Mouse (Mus musculus) frontal cortex, adult 2 months (tissue): ENCODE results near the gene Faap20. TPM values are rescaled to one million over a fixed set of nuclear protein-coding genes. Genes with fewer than 3 reads are reported as not detected.
"Not testable (repeated sequence)": the region's sequence is repeated elsewhere in the genome, so short reads cannot be mapped to it uniquely, and the experiment has no call there.

Experiments used
- DNase-seq, 2 experiments: peaks; one replicate each; pipeline ENCODE4 v3.0.0; 2022; ENCODE audit warnings: low spot score in 1 of 2; ENCODE audit errors: extremely low spot score in 1 of 2
- polyA plus RNA-seq: library from polyadenylated mRNA; depleted of rRNA; stranded (reverse); fragments of >200 nt; gene quantifications from 2 replicates; pipeline ENCODE4 v1.2.3, GENCODE M21; 2012

Faap20 gene
- polyA plus RNA-seq, 1 experiment: 42.9 TPM

DNA sequence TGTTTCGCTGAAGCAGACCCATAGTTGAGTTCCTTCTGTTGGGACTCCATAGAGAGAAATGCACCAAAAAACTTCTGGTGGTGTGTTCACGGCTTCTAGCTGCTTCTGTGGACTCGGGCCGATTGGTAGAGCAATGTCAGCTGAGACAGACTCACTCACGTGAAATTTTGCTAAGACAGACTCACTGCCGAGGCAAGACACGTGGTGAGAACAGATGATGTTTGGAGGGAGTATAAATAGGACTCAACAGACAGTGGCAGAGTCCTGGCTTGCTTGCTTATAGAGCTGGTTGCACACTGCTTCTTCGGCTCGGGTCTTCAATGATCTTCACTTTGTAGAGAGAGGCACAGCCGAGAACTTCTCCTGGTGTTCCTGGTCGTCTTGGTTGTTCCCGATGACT is 6.4 kb upstream of the Faap20 start:
- peak in 1 of 2 experiments; percentile 47 for DNase-seq

DNA sequence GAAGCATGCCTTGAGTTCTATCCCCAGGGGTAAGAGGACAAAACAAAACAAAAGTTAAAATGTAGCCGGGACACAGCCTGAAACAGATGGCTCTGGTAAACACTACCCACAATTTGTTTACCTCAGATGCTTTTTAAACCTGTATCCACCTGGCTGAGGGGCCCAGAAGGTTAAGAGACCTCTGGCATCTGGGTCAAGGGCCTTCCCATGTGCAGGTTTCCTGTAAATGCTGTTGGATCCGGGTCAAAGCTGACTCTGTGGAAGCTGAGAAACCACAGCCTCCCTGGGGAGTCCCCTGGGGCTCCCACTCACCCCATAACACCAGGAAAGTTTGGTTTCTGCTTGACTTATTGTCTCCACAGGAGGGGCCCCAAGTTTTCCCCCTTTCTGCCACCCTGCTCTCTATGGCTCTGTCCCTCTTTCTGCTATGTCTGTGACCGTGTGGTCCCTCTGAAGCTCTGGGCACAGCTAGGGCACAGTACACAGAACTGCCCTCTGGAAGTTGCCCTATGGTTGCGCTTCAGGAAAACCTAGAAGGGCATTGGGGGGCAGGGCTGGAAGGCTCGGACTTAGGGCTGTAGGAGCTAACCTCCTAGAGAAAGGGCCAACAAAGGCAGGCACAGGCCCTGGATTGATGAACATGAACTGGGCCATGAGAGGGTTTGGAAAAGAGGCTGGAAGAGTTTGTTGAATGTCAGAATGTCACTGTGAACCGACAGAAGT is 3.7 kb upstream of the Faap20 start:
- no peak for DNase-seq

DNA sequence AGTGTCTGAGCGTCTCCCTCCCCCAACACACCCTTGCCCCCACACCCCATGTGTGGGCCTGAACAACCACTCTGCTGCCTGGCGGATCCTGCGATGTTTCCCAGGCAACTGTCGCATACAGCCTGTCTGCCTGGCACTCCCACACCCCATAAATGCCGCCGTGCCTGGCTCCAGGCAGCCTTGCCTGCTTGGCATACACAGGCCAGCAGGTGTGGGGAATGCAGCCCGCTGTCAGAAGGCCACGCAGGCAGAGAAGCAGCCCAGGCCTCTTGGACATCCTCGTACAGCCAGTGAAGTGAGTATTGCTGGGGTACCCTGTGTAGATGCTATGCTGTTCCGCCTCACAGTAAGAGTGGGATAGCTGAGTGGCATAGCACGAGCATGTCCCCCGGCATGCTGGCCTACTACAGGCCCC is 2.9 kb upstream of the Faap20 start:
- DNase-seq: peak; percentile 70 to 82

DNA sequence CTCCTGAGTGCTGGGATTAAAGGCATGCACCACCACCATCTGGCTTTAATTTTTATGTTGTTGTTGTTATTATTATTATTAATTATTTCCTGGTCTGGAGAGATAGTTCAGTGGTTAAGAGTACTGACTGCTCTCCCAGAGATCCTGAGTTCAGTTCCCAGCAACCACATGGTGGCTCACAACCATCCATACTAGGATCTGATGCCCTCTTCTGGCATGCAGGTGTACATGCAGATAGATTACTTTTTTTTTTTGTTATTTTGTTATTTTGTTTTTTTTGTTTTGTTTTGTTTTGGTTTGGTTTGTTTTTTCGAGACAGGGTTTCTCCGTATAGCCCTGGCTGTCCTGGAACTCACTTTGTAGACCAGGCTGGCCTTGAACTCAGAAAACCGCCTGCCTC is 1.5 kb upstream of the Faap20 start:
- DNase-seq: not testable (repeated sequence)

DNA sequence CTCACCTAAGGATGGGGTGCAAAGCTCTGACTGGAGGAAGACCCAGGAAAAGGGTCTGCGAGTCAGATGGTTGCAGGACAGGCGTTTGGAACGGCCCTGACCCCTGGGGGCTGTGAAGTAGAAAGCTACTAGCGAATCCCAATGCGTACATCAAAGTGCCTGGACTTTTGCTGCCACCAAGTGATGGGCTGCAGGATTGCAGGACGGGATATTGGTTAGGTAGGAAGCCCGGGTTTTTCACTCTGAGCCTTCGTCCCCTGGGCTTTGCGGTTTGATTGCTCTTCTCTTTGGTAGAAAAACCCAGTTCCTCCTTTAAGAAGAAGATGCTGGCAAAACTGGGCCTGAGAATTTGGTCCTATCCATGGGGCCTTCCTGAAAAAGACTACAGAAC is 350 bp upstream of the Faap20 start:
- DNase-seq: peak; percentile 92 to 98

DNA sequence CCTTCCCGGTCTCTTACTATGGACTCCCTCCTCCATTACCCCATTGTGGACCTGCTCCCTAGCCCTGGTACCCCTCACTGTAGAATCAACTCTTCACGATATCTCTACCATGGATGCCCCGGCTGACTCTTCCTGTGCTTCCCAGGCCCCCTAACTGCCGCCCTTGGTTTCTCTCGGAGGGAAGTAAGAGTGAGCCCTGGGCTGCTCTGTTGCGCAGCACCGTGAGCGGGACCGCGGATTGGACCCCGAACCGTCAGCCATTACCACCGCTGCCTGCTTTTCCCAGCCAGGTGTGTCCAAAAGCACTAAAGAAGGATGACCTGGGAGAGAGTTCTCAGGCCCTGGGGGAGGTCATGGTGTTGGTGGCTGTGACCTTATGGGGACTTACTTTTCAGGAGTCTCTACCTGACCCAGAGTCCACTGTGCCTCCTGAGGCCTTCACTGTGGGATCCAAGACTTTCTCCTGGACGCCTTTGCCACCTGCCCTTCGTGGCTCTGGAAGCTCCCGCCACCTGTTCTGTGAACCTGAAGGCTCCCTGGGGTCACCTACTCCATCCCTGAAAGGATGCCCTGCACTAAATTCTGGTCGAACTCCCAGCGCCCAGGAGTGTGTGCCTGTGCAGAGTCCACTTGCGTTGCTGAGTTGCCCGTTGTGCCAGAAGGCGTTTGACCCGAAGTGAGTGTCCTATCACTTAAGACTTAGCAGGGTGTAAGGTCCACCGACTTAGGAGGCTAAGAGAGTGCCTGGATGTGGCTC is 937 bp downstream of the Faap20 start:
- no peak for DNase-seq

DNA sequence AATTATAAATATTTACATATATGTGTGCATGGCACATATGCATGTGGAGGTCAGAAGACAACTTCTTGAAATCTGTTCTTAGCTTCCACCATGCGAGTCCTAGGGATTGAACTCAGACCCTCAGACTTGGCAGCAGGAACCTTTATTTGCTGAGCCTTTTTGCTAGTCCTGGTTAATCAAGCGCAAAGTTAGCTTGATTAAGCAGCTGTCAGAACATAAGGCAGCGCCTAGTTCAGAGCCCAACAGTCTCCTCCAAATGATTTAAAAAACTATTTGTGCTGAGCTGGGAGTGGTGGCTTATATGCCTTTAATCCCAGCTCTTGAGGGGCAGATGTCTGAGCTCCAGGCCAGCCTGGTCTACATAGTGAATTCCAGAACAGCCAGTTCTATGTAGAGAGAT is 1.5 kb downstream of the Faap20 start:
- no peak for DNase-seq

DNA sequence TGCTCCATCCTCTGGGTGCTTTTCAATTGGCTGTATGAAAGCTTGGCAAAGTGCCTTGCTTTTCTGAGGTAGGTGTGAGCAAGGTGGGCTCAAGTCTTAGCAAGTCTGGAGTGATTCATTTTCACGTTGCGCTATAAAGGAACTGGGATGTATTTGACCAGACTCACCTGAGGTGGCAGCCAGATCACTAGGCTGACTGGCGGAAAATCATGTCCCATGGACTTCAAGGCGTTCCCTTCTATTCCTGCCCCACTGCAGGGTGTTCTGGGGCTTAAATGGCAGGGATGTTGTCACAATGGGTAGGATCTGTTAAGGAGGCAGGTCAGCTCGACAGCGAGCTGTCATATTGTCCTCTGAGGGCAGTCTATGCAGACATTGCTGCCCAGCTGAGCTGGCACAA is 2.7 kb downstream of the Faap20 start:
- no peak for DNase-seq

DNA sequence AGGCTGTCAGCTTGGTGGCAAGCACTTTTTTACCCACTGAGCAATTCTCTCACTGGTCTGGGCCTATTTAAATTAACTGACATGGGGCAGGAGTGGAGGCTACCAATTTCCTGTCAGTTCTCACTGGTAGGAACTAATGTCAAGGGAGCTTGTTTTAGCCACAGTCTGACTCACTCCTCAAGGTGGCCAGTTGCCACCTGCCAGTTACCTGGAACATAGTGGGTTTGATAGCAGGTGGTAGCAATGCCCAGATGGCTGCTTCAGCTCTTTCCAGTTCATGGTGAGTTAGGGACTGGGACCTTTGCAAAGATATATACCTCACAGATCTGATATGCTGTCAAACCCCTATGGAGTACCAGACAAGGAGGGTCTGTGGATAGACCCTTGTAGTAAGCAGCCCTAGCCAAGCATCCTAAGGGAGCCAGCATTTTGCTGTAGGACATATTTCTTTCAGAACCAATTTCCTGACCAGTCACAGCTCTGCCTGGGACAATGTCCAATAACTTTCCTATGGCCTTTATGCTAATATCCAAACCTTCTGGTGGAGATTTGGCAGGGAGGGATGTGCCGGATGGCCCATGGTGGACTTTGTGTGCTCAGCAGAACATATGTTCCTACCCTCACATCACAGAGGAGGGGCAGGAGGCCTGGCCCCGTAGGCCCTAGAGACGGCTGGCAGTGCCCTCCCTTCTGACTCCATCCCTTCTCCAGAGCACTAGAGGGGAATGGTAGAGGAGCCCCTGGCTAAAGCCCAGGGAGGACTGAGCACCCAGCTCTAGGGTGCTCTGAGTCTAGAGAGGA is 15.1 kb downstream of the Faap20 start:
- DNase-seq: no peak

DNA sequence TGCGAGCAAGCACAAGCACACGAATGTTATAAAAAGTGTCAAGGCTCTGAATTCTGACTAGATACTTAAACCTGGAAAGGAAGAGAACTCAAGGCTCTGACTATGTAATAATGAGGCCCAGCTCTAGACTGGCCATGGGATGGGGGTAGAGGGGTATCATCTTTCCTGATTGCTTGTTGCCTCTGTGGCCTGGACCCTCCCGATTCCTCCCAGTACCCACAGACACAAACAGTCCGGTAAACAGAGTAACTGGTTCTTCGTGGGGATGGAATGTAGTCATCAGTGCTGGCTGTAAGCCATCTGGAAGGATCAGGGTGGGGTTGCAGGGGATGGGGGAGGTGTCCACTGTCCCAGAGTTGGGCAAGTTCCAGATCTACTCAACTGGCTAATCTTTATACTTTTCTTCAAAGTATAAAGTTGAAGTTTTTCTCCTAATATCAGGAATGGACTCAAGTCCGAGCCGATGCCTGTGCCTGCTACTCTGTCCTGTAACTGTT is 17.5 kb downstream of the Faap20 start:
- no peak for DNase-seq

DNA sequence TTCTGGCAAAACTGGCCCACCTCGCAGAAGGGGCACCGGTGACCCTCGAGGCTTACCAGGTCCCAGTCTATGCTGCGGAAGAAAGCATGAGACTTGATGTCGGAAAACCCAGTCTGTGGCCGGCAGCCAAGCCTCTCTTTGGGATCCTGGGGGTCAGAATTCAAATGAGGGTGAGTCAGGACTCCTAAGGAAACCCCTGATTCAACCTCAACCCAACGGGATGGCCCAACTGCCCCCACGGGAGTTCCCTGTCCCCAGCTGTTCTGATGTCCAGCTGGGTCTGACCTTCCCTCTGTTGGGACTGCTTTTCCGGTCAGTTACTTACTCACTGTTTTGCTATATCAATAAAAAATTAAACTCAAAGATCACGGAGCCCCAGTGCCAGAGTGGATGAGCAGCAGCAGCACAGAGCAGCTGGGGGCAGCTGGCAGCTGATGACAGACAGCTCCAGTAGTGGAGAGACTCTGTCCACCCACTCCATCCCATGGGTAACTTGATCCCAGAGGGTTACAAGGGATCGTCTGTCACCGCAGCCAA is 18.1 kb downstream of the Faap20 start:
- no peak for DNase-seq

DNA sequence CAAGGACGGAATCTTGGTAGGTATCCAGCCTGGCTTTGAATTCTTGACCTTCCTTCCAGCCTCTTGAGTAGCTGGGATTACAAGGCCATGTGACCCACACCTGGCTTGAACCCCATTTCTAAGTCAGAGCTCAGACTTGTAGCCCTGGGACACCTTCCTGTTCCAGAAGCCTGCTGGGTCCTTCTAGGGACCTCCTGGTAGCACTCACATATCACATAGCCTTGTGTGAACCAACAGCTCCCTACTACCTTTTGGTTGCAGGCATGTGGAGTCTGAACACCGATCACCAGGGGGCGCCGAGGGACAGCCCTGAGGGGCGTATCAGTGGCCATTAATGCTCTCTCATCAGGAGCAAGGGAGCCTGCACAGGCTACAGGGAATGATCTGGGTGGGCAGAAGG is 18.8 kb downstream of the Faap20 start:
- peak in 1 of 2 experiments; percentile 85 for DNase-seq

DNA sequence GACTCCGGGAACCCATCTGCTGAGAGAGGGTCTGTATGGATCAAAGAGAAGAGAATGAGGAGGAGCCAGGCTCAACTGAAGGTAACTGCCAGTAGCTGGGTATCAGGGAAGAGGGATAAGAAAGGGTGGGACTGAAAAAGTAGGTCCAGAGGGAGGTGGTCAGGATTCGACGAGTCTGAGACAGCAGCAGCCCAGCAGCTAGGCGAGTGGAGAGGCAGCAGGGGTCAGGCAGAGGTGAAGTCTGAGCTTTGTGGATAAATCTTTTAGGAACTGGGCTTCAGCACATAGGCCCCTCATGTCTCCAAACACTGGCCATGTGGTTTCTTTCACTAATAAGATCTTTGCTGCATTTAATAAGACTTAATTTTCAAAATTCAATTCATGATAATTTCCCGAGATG is 24.8 kb downstream of the Faap20 start:
- DNase-seq: no peak

DNA sequence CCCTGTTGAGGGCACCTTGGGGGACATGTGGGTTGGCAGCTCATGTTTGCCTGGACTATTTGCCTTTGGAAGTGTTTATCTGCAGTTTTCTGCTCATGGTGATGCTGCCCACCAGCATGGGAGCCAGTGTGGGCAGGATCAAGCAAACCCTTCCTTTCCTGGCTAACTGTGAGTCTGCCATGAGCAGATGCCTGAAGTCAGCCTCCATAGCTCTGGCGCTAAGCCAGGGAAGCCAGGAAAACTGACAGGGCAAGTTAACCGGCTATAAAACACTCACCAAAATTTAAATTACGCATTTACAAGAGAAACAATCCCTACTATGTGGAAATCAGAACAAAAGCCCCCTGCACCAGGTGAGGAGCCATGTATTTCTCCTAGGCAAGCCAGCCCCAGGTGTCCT is 25.2 kb downstream of the Faap20 start:
- peak in 1 of 2 experiments; percentile 61 for DNase-seq

DNA sequence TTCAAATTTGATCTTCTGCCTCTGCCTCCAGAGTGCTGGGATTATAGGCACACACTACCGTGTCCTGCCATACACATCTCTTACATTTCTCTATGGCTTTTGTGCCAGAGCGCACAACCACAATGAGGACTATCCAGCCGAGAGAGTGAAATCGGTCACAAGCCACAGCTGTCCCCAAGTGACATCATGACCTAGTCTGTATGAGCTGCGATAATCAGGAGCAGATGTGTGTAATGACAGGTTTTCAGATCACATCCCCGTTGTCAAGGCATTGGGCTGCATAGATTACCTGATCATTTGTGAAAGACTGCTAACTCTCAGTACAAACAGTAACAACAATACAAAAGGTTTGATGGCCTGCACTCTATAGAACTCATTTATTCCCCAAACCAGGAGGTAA is 28.4 kb downstream of the Faap20 start:
- no peak for DNase-seq

DNA sequence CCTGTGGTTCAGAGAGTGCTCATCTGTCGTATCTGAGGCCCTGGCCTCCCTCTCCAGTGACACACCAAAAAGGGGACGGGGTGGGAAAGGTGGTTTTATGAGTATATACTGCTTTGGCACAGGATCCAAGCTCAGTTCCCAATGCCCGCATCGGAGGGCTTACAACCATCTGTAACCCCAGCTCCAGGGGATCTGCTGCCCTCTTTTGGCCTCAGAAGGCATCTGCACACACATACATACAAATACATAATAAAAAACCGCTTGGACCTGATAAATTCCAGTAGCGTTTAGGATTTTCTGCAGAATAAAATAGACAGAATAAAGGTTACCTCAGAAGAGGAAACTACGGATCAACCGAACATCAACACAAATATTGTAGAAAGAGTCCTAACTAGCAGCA is 29.5 kb downstream of the Faap20 start:
- DNase-seq: no peak

DNA sequence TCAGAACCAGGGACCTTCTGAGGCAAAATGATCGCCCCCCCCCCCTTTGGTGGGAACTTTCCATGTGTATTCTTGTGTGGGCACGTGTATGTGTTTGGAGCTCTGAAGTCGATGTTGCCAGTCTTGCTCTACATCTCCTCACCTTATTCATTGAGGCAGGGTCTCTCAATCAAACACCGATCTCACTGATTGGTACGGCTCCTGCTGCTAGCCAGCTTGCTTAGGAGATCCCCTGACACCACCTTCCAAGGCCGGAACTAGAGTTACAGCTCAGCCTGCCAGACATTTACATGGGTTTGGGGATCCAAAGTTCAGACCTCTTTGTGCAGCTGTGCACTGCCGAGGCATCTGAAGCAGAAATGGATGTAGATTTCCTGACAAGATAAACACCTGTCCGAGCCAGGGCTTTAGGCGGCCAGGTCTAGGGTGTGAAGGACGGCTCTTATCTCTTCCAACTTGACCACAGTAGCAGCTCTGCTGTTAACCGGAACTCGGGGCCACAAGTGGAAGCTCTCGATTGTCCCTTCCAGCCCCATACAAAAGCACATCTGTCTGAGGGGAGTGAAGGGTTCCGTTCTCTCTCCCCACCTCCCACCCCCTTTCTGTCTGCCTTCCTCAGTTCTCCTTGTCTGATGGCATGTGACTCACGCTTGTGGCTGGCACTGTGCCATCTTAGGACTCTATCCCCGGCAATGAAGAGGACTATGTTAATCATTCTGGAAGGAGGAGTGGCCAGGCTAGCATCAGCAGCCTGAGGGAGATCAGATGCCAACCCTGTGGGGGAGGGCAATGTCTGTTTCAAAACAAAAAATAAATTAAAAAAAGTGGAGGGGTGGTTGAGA is 30.5 kb downstream of the Faap20 start:
- DNase-seq: peak in 1 of 2 experiments; percentile 60

DNA sequence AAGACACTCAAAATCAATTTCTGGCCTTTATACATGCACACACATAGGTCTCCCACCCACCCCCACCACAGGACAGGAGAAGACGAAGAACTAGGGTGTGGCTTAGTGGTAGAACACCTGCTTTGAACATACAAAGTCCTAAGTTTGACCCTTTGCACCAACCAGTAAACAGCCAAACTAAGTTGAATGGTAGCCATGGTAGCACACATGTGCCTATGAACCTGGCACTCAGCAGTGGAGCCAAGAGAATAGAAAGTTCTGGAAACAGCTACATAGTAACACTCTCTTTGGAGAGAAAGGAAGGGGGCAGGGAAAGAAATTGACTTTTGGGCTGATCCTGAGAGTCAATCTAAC is 31.1 kb downstream of the Faap20 start:
- DNase-seq: no peak

DNA sequence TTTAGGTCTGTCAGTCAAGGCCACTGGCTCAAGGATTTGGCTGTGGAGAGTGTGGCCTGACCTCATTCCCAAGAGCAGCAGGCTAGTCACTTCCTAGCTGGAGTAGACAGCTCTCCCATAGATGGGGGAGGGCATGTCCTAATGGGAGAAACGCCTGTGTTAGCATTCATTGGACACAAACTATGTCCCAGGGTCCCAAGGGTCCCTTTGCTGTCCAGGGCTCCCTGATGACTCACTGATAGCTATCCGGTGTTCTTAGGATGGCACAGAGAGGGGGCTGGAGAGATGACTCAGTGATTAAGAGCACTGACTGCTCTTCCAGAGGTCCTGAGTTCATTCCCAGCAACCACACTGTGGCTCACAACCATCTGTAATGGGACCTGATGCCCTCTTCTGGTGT is 31.6 kb downstream of the Faap20 start:
- DNase-seq: no peak

DNA sequence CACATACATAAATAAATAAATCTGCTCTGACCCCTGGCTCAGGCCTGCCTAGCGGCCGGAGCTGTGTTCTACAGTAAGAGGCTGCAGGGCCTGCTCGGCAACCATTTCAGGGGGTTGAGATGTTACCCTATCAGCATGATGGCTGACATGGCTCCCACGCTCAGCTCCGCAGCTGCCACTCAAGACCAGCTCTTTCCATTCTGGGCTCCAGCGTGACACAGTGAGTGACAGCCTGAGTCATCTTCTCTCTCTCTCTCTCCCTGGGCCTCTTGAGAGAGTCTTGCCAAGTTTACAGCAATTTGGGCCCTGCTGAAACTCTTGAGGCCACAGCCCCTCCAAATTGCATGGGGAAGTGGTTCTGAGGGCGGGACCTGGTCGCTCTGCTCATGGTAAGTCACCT is 32.0 kb downstream of the Faap20 start:
- peak in 1 of 2 experiments; percentile 72 for DNase-seq
